Mouse (Mus musculus): Measurements from ENCODE around the gene Rell1. TPM values are rescaled to one million over a fixed set of nuclear protein-coding genes. Genes with fewer than 3 reads are reported as not detected.

The Rell1 gene
- polyA plus RNA-seq, 1 experiment from 2014 or later: 28.1 TPM

GRCm38 (mm10) chr5:63935581-63935980 is 33.1 kb downstream of the Rell1 start:
- Histone ChIP-seq H3K27ac (ENCODE audit: low read length) (no peak overlapping the region), H3K4me1 (ENCODE audit: insufficient read depth, low read length) (peaks cover 14% of the 10 kb centered on the region), H3K27me3 (ENCODE audit: insufficient read depth, low read length) (no peaks in the 10 kb centered on the region), H3K4me2 (replicated peaks; ENCODE audit: low read depth, low read length) (no peak overlapping the region), H3K9me3 (ENCODE audit: low read length) (no peaks in the 10 kb centered on the region), H3K9ac (replicated peaks; ENCODE audit: low read length) (no peak overlapping the region), H3K4me3 (ENCODE audit: low read length) (no peak overlapping the region), H3K36me3 (ENCODE audit: insufficient read depth, low read length) (peaks cover 6% of the 10 kb centered on the region; the same call in 1 of the 2 replicates)
- no peak for ATAC-seq (ENCODE audit: low FRiP score, low TSS enrichment)
- 90% methylated on average over 6 of the region's 6 CpGs for WGBS

- peak; percentile 29; the same call in 1 of the 2 replicates for ATAC-seq (ENCODE audit: low FRiP score, low TSS enrichment)
- Histone ChIP-seq H3K27me3 (ENCODE audit: insufficient read depth, low read length) (no peaks in the 10 kb centered on the region), H3K4me2 (replicated peaks; ENCODE audit: low read depth, low read length) (no peak overlapping the region), H3K4me3 (ENCODE audit: low read length) (no peak overlapping the region), H3K27ac (ENCODE audit: low read length) (0 out of 2 replicates have a peak overlapping the region, but pooled peaks have one; percentile 16), H3K4me1 (ENCODE audit: insufficient read depth, low read length) (peaks cover 14% of the 10 kb centered on the region), H3K9me3 (ENCODE audit: low read length) (no peaks in the 10 kb centered on the region), H3K36me3 (ENCODE audit: insufficient read depth, low read length) (peaks cover 24% of the 10 kb centered on the region; the same call in 1 of the 2 replicates), H3K9ac (replicated peaks; ENCODE audit: low read length) (no peak overlapping the region; the same call in 1 of the 2 replicates)
- 44% methylated on average over 10 of the region's 10 CpGs for WGBS
These were observed 35.9 kb downstream of the Rell1 start for GRCm38 (mm10) chr5:63932829-63933228.

- Histone ChIP-seq H3K4me3 (ENCODE audit: low read length) (no peak overlapping the region), H3K4me1 (ENCODE audit: insufficient read depth, low read length) (peaks cover 11% of the 10 kb centered on the region), H3K27ac (ENCODE audit: low read length) (no peak overlapping the region), H3K9ac (replicated peaks; ENCODE audit: low read length) (no peak overlapping the region), H3K36me3 (ENCODE audit: insufficient read depth, low read length) (peaks cover 38% of the 10 kb centered on the region), H3K9me3 (ENCODE audit: low read length) (no peaks in the 10 kb centered on the region), H3K27me3 (ENCODE audit: insufficient read depth, low read length) (no peaks in the 10 kb centered on the region), H3K4me2 (replicated peaks; ENCODE audit: low read depth, low read length) (no peak overlapping the region)
- ATAC-seq (ENCODE audit: low FRiP score, low TSS enrichment): no peak
- WGBS: 51% methylated on average over 4 of the region's 4 CpGs
These were observed 37.8 kb downstream of the Rell1 start for GRCm38 (mm10) chr5:63930824-63931358.

GRCm38 (mm10) chr5:63925035-63925628 is 43.6 kb downstream of the Rell1 start:
- Histone ChIP-seq H3K4me2 (replicated peaks; ENCODE audit: low read depth, low read length) (no peak overlapping the region), H3K27ac (ENCODE audit: low read length) (no peak overlapping the region), H3K9ac (replicated peaks; ENCODE audit: low read length) (no peak overlapping the region), H3K27me3 (ENCODE audit: insufficient read depth, low read length) (no peaks in the 10 kb centered on the region), H3K36me3 (ENCODE audit: insufficient read depth, low read length) (peaks cover 40% of the 10 kb centered on the region), H3K4me1 (ENCODE audit: insufficient read depth, low read length) (no peaks in the 10 kb centered on the region), H3K4me3 (ENCODE audit: low read length) (no peak overlapping the region), H3K9me3 (ENCODE audit: low read length) (no peaks in the 10 kb centered on the region)
- ATAC-seq (ENCODE audit: low FRiP score, low TSS enrichment): no peak
- 94% methylated on average over 14 of the region's 14 CpGs for WGBS

GRCm38 (mm10) chr5:63923305-63924025 is 45.2 kb downstream of the Rell1 start:
- Histone ChIP-seq H3K36me3 (ENCODE audit: insufficient read depth, low read length) (peaks cover 27% of the 10 kb centered on the region), H3K27me3 (ENCODE audit: insufficient read depth, low read length) (no peaks in the 10 kb centered on the region), H3K9ac (replicated peaks; ENCODE audit: low read length) (no peak overlapping the region), H3K9me3 (ENCODE audit: low read length) (no peaks in the 10 kb centered on the region), H3K4me3 (ENCODE audit: low read length) (no peak overlapping the region), H3K4me1 (ENCODE audit: insufficient read depth, low read length) (0 out of 2 replicates have a peak, but pooled peaks cover 2% of the 10 kb centered on the region), H3K27ac (ENCODE audit: low read length) (peak overlapping the region; percentile 52; the same call in 1 of the 2 replicates), H3K4me2 (replicated peaks; ENCODE audit: low read depth, low read length) (no peak overlapping the region)
- WGBS: 63% methylated on average over 13 of the region's 13 CpGs
- peak; percentile 51; the same call in 1 of the 2 replicates for ATAC-seq (ENCODE audit: low FRiP score, low TSS enrichment)

GRCm38 (mm10) chr5:63918201-63918600 is 50.5 kb downstream of the Rell1 start:
- 0 out of 2 replicates have a peak, but pooled peaks cover 7% of the 10 kb centered on the region for H3K4me1 ChIP-seq (ENCODE audit: insufficient read depth, low read length)
- ATAC-seq (ENCODE audit: low FRiP score, low TSS enrichment): peak; percentile 46; the same call in 1 of the 2 replicates
- H3K9me3 ChIP-seq (ENCODE audit: low read length): no peaks in the 10 kb centered on the region
- 51% methylated on average over 4 of the region's 4 CpGs for WGBS
- no peak overlapping the region for H3K4me3 ChIP-seq (ENCODE audit: low read length)
- H3K27me3 ChIP-seq (ENCODE audit: insufficient read depth, low read length): no peaks in the 10 kb centered on the region
- no peak overlapping the region for H3K9ac ChIP-seq (replicated peaks; ENCODE audit: low read length)
- H3K4me2 ChIP-seq (replicated peaks; ENCODE audit: low read depth, low read length): no peak overlapping the region
- no peak overlapping the region; the same call in 1 of the 2 replicates for H3K27ac ChIP-seq (ENCODE audit: low read length)
- H3K36me3 ChIP-seq (ENCODE audit: insufficient read depth, low read length): peaks cover 5% of the 10 kb centered on the region; the same call in 1 of the 2 replicates

- Histone ChIP-seq H3K9me3 (ENCODE audit: low read length) (no peaks in the 10 kb centered on the region), H3K4me2 (replicated peaks; ENCODE audit: low read depth, low read length) (no peak overlapping the region), H3K9ac (replicated peaks; ENCODE audit: low read length) (no peak overlapping the region), H3K36me3 (ENCODE audit: insufficient read depth, low read length) (no peaks in the 10 kb centered on the region), H3K4me1 (ENCODE audit: insufficient read depth, low read length) (0 out of 2 replicates have a peak, but pooled peaks cover 7% of the 10 kb centered on the region), H3K27me3 (ENCODE audit: insufficient read depth, low read length) (no peaks in the 10 kb centered on the region), H3K4me3 (ENCODE audit: low read length) (no peak overlapping the region), H3K27ac (ENCODE audit: low read length) (no peak overlapping the region)
- ATAC-seq (ENCODE audit: low FRiP score, low TSS enrichment): no peak
- 92% methylated on average over 10 of the region's 10 CpGs for WGBS
These were observed 52.1 kb downstream of the Rell1 start for GRCm38 (mm10) chr5:63916457-63917139.

- 74% methylated on average over 1 of the region's 1 CpGs for WGBS
- no peak overlapping the region for H3K4me2 ChIP-seq (replicated peaks; ENCODE audit: low read depth, low read length)
- H3K4me3 ChIP-seq (ENCODE audit: low read length): no peak overlapping the region
- 0 out of 2 replicates have a peak, but pooled peaks cover 7% of the 10 kb centered on the region for H3K4me1 ChIP-seq (ENCODE audit: insufficient read depth, low read length)
- no peaks in the 10 kb centered on the region for H3K27me3 ChIP-seq (ENCODE audit: insufficient read depth, low read length)
- no peak overlapping the region for H3K9ac ChIP-seq (replicated peaks; ENCODE audit: low read length)
- no peaks in the 10 kb centered on the region for H3K9me3 ChIP-seq (ENCODE audit: low read length)
- no peak for ATAC-seq (ENCODE audit: low FRiP score, low TSS enrichment)
- no peak overlapping the region for H3K27ac ChIP-seq (ENCODE audit: low read length)
- 0 out of 2 replicates have a peak, but pooled peaks cover 7% of the 10 kb centered on the region for H3K36me3 ChIP-seq (ENCODE audit: insufficient read depth, low read length)
These were observed 53.8 kb downstream of the Rell1 start for GRCm38 (mm10) chr5:63914896-63915295.

GRCm38 (mm10) chr5:63910171-63910960 is 58.3 kb downstream of the Rell1 start:
- Histone ChIP-seq H3K4me3 (ENCODE audit: low read length) (no peak overlapping the region), H3K4me1 (ENCODE audit: insufficient read depth, low read length) (no peaks in the 10 kb centered on the region), H3K27ac (ENCODE audit: low read length) (no peak overlapping the region), H3K27me3 (ENCODE audit: insufficient read depth, low read length) (no peaks in the 10 kb centered on the region), H3K36me3 (ENCODE audit: insufficient read depth, low read length) (0 out of 2 replicates have a peak, but pooled peaks cover 7% of the 10 kb centered on the region), H3K9me3 (ENCODE audit: low read length) (no peaks in the 10 kb centered on the region), H3K9ac (replicated peaks; ENCODE audit: low read length) (no peak overlapping the region), H3K4me2 (replicated peaks; ENCODE audit: low read depth, low read length) (no peak overlapping the region)
- 82% methylated on average over 10 of the region's 10 CpGs for WGBS
- no peak for ATAC-seq (ENCODE audit: low FRiP score, low TSS enrichment)
